Mouse (Mus musculus): ENCODE data around the gene Gm11172.

DNA sequence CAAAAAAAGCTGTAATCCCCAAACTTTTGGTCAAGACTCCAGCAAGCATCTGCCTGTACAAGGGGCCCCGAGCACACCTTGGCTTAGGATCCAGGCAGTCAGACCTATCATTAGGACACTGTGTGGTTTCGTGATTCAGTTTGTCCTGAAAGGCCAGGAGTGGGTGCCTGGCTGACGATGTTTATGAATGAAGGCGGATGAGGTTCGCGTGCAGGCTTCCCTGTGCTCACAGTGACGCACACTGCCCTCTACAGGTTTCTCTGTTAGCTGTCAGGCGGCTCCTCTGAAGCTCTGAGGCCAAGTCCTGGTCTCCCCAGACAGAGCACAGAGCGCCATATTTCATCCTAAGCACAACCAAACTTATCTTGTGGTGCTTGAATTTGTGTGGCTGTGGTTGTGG lies 26.4 kb upstream of the Gm11172 start:
- TF ChIP-seq MYC (IDR thresholded peaks at IDR 0.05; ENCODE audit: low read depth, low read length) (peak; percentile 94), NRF1 (IDR thresholded peaks at IDR 0.05; ENCODE audit: low read depth, low read length) (0 out of 2 replicates have a peak, but pooled peaks have one; percentile 24), CTCF (conservative IDR thresholded peaks at IDR 0.05 in 1 of 2, IDR thresholded peaks at IDR 0.05 in 1 of 2; ENCODE audit: low read depth in 2 of 2, low read length in 2 of 2) (peak; percentile 66 to 98; a peak in 3 of 4 replicates), JUND (conservative IDR thresholded peaks at IDR 0.05; ENCODE audit: low read depth, low read length) (peak; percentile 40; the same call in 1 of the 2 replicates), ETS1 (conservative IDR thresholded peaks at IDR 0.05; ENCODE audit: low read depth, low read length) (peak; percentile 67; the same call in 1 of the 2 replicates), ELF1 (IDR thresholded peaks at IDR 0.05; ENCODE audit: low read depth, low read length) (peak; percentile 60; the same call in 1 of the 2 replicates), MAFK (IDR thresholded peaks at IDR 0.05; ENCODE audit: insufficient replicate concordance, low read length) (no peak), MEF2A (IDR thresholded peaks at IDR 0.05; ENCODE audit: borderline replicate concordance, low read depth, low read length) (peak; percentile 44; the same call in 1 of the 2 replicates), CHD2 (IDR thresholded peaks at IDR 0.05; ENCODE audit: low read length) (no peak), POLR2A (IDR thresholded peaks at IDR 0.05; ENCODE audit: low read depth, low read length) (peak; percentile 56; the same call in 1 of the 2 replicates), MAX (IDR thresholded peaks at IDR 0.05; ENCODE audit: low read length) (peak; percentile 84), UBTF (IDR thresholded peaks at IDR 0.05; ENCODE audit: low read depth, low read length) (no peak), ZMIZ1 (IDR thresholded peaks at IDR 0.05; ENCODE audit: low read depth, low read length) (no peak; the same call in 1 of the 2 replicates), USF1 (IDR thresholded peaks at IDR 0.05; ENCODE audit: low read depth, low read length) (no peak)

All from CH12.LX (cell line).